Mouse (Mus musculus) spleen, postnatal 0 days (tissue): ENCODE measurements around the gene Gng3. TPM values are rescaled to one million over a fixed set of nuclear protein-coding genes. Genes with fewer than 3 reads are reported as not detected.

ENCODE experiments used
- polyA plus RNA-seq: library from polyadenylated mRNA; unstranded; fragments of >200 nt; fragmentation: Nextera tagmentation; extraction: Ambion mirVana; gene quantifications from 2 replicates; pipeline ENCODE4 v1.2.1, GENCODE M21; 2015

The Gng3 gene
- polyA plus RNA-seq, result 0.48 and 0.53 TPM in 2 replicates

GRCm38 (mm10) chr19:8839103-8839907 is at the start of gene Gng3:
TSS of gene Gng3 (minus strand) at chr19:8839194.

GRCm38 (mm10) chr19:8883616-8884015 is 44.6 kb upstream of the Gng3 start, which contains the start of the genes Lbhd1 and Gm49403:
TSS of gene Lbhd1 (plus strand) at chr19:8883732.
TSS of gene Gm49403 (plus strand) at chr19:8883930.

GRCm38 (mm10) chr19:8880311-8881033 is 41.5 kb upstream of the Gng3 start, which contains the start of gene Uqcc3:
TSS of gene Uqcc3 (minus strand) at chr19:8880923.

GRCm38 (mm10) chr19:8871267-8872186 is 32.5 kb upstream of the Gng3 start, which contains the start of gene Ubxn1:
TSS of gene Ubxn1 (plus strand) at chr19:8871496.

GRCm38 (mm10) chr19:8850402-8850901 is 11.5 kb upstream of the Gng3 start, which contains the start of gene Lrrn4cl:
TSS of gene Lrrn4cl (plus strand) at chr19:8850768.

GRCm38 (mm10) chr19:8837251-8837791 is 1.7 kb downstream of the Gng3 start, which contains the start of gene Bscl2:
TSS of gene Bscl2 (plus strand) at chr19:8837467.

GRCm38 (mm10) chr19:8829660-8830059 is 9.3 kb downstream of the Gng3 start, which contains the start of gene AC129217.1:
TSS of gene AC129217.1 (plus strand) at chr19:8829773.

GRCm38 (mm10) chr19:8819596-8820423 is 19.2 kb downstream of the Gng3 start, which contains the start of gene Hnrnpul2:
TSS of gene Hnrnpul2 (plus strand) at chr19:8820010.

GRCm38 (mm10) chr19:8818801-8819595 is 20.0 kb downstream of the Gng3 start, which contains the start of gene Ttc9c:
TSS of gene Ttc9c (minus strand) at chr19:8819333.

GRCm38 (mm10) chr19:8802130-8802821 is 36.7 kb downstream of the Gng3 start, which contains the start of gene Zbtb3:
TSS of gene Zbtb3 (plus strand) at chr19:8802555.

GRCm38 (mm10) chr19:8798264-8798946 is 40.6 kb downstream of the Gng3 start, which contains the start of gene Polr2g:
TSS of gene Polr2g (minus strand) at chr19:8798577.

Other genes starting within 250 kb of the Gng3 start
- gene Slc22a8, start 247.9 kb downstream of the Gng3 start, polyA plus RNA-seq, result 0.14 TPM in 1 of 2 replicates, not detected in the other
- not detected in 2 replicates for gene Slc22a6, start 221.2 kb downstream of the Gng3 start, polyA plus RNA-seq
- gene Chrm1, start 175.4 kb downstream of the Gng3 start, polyA plus RNA-seq, result 0.10 TPM in 1 of 2 replicates, not detected in the other
- 101 and 102 TPM in 2 replicates for gene Slc3a2, start 115.8 kb downstream of the Gng3 start, polyA plus RNA-seq
- 64.9 and 68.8 TPM in 2 replicates for gene Wdr74, start 103.4 kb downstream of the Gng3 start, polyA plus RNA-seq
- 0.65 and 0.69 TPM in 2 replicates for gene 1700092M07Rik, start 98.5 kb downstream of the Gng3 start, polyA plus RNA-seq
- gene Stx5a, start 97.8 kb downstream of the Gng3 start, polyA plus RNA-seq, result 56.9 and 66.5 TPM in 2 replicates
- 95.6 and 109 TPM in 2 replicates for gene Nxf1, start 82.1 kb downstream of the Gng3 start, polyA plus RNA-seq
- 79.4 and 82.5 TPM in 2 replicates for gene Tmem223, start 68.2 kb downstream of the Gng3 start, polyA plus RNA-seq
- gene Tmem179b, start 64.7 kb downstream of the Gng3 start, polyA plus RNA-seq, result 134 and 140 TPM in 2 replicates
- 13.4 and 15.6 TPM in 2 replicates for gene Taf6l, start 52.8 kb downstream of the Gng3 start, polyA plus RNA-seq
- 103 and 108 TPM in 2 replicates for gene Polr2g, start 40.6 kb downstream of the Gng3 start, polyA plus RNA-seq
- gene Zbtb3, start 36.6 kb downstream of the Gng3 start, polyA plus RNA-seq, result 1.5 and 1.9 TPM in 2 replicates
- 29.3 and 32.7 TPM in 2 replicates for gene Ttc9c, start 19.9 kb downstream of the Gng3 start, polyA plus RNA-seq
- 5.6 and 5.7 TPM in 2 replicates for gene Hnrnpul2, start 19.2 kb downstream of the Gng3 start, polyA plus RNA-seq
- not detected in 2 replicates for gene AC129217.1, start 9.4 kb downstream of the Gng3 start, polyA plus RNA-seq
- gene Bscl2, start 1.7 kb downstream of the Gng3 start, polyA plus RNA-seq, result 40.2 and 40.8 TPM in 2 replicates
- gene Lrrn4cl, start 11.6 kb upstream of the Gng3 start, polyA plus RNA-seq, result 1.2 and 1.7 TPM in 2 replicates
- 128 and 131 TPM in 2 replicates for gene Ubxn1, start 32.3 kb upstream of the Gng3 start, polyA plus RNA-seq
- gene Uqcc3, start 41.7 kb upstream of the Gng3 start, polyA plus RNA-seq, result 55.1 and 57.2 TPM in 2 replicates
- gene Lbhd1, start 44.5 kb upstream of the Gng3 start, polyA plus RNA-seq, result 44.3 and 52.1 TPM in 2 replicates
- gene Gm49403, start 44.7 kb upstream of the Gng3 start, polyA plus RNA-seq, result not detected in 2 replicates
- 54.0 and 56.8 TPM in 2 replicates for gene 1810009A15Rik, start 49.7 kb upstream of the Gng3 start, polyA plus RNA-seq
- not detected in 2 replicates for gene Gm49416, start 49.7 kb upstream of the Gng3 start, polyA plus RNA-seq
- 22.6 and 23.2 TPM in 2 replicates for gene Ints5, start 53.8 kb upstream of the Gng3 start, polyA plus RNA-seq
- gene Ganab, start 58.9 kb upstream of the Gng3 start, polyA plus RNA-seq, result 28.2 and 35.2 TPM in 2 replicates
- 23.7 and 26.2 TPM in 2 replicates for gene B3gat3, start 81.2 kb upstream of the Gng3 start, polyA plus RNA-seq
- 2.9 and 3.7 TPM in 2 replicates for gene Rom1, start 90.2 kb upstream of the Gng3 start, polyA plus RNA-seq
- gene Eml3, start 90.4 kb upstream of the Gng3 start, polyA plus RNA-seq, result 19.5 and 23.4 TPM in 2 replicates
- 105 and 110 TPM in 2 replicates for gene Mta2, start 102.7 kb upstream of the Gng3 start, polyA plus RNA-seq
- 15.3 and 15.8 TPM in 2 replicates for gene Tut1, start 114.7 kb upstream of the Gng3 start, polyA plus RNA-seq
- 261 and 275 TPM in 2 replicates for gene Eef1g, start 127.8 kb upstream of the Gng3 start, polyA plus RNA-seq
- gene Ahnak, start 150.1 kb upstream of the Gng3 start, polyA plus RNA-seq, result 11.6 and 16.8 TPM in 2 replicates
- 0.30 and 1.2 TPM in 2 replicates for gene Scgb1a1, start 248.8 kb upstream of the Gng3 start, polyA plus RNA-seq